Mouse (Mus musculus) erythroblast, embryonic 14.5 days (primary cell): ENCODE results near the gene Olfr418. TPM values are rescaled to one million over a fixed set of nuclear protein-coding genes. Genes with fewer than 3 reads are reported as not detected.

Experiments
- H3K27me3 ChIP-seq: 2 replicates; pipeline ENCODE4 v1.6.1; 2012; ENCODE audit warnings: inconsistent platforms; ENCODE audit not compliant: control insufficient read depth
- H3K36me3 ChIP-seq: 2 replicates; pipeline ENCODE4 v1.6.1; 2012; ENCODE audit warnings: mild to moderate bottlenecking, inconsistent platforms; ENCODE audit not compliant: control insufficient read depth
- H3K4me1 ChIP-seq: 2 replicates; pipeline ENCODE4 v1.6.1; 2012; ENCODE audit warnings: inconsistent platforms; ENCODE audit not compliant: control insufficient read depth
- H3K4me3 ChIP-seq: replicated peaks from 2 replicates; pipeline ENCODE3; 2012; ENCODE audit warnings: moderate library complexity, mild to moderate bottlenecking, inconsistent platforms
- H3K9me3 ChIP-seq: 2 replicates; pipeline ENCODE4 v1.6.1; 2012; ENCODE audit warnings: low read length, inconsistent platforms, mixed read lengths; ENCODE audit not compliant: control insufficient read depth
- GATA1 ChIP-seq: IDR thresholded peaks from 2 replicates; pipeline ENCODE4 v1.6.1; 2012; ENCODE audit warnings: low read length, inconsistent platforms, mixed read lengths
- TAL1 ChIP-seq: IDR thresholded peaks from 3 replicates; pipeline ENCODE4 v1.6.1; 2012; ENCODE audit warnings: low read length, inconsistent platforms, mixed read lengths
- polyA plus RNA-seq: library from polyadenylated mRNA; stranded (reverse); fragments of >175 nt; gene quantifications from 2 replicates; pipeline ENCODE4 v1.2.3, GENCODE M21; 2012

The Olfr418 gene
- polyA plus RNA-seq, 1 experiment = not detected

DNA sequence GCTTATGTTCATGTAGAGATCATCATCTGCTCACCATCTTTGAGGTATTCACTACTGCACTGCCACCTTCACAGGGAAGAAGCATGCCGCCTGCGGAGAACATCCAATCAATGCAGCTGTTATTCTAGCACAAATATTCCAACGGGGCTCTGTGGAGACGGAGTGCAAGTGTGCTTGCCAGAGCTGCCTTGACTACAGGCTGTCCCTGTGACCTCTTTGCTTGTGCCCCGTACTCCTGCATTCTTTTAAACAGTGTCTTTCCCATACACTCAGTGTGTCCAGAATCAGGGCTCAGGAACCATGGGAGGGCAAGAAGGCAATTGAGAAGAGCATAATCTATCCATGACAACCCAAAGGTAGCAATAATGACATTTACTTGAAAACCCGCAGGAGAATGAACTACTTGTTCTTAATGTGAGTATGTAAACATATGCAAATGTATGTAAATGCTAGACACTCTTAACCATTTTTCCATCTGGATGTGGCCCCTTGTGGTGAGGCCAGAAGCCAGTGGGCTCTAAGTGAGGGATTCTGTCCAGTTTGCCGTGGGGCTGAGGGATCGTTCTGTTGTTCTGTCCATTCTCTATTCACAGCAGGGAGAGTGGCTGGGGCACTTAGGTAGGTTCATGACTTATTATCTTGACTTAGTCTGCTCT lies 55.9 kb downstream of the Olfr418 start:
- TF ChIP-seq TAL1 = no peak
- Histone ChIP-seq H3K4me3 (no peak overlapping the region), H3K27me3 (no peaks in the 10 kb centered on the region), H3K36me3 (peaks cover 15% of the 10 kb centered on the region), H3K4me1 (peaks cover 57% of the 10 kb centered on the region), H3K9me3 (no peaks in the 10 kb centered on the region)

DNA sequence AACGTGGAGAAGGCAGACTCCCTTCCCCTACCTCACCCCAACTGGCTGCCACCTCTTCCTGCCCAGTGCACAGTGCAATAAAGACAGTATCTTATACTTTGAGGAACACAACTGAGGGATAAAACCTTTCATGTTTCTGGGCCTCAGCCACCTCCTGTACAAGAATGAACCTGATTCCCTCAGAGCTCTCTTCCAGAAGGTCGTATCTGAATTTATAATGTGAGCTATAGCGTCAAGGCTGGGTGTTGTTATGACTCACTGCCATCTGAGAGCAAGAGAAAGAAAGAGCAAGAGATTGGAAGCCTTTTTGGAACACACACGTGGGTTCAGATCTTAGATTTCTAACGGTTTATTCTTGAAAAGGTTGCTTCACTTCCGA lies 56.4 kb downstream of the Olfr418 start:
- H3K4me3 ChIP-seq = no peak overlapping the region
- TF ChIP-seq GATA1 (no peak), TAL1 (no peak)
- peaks cover 21% of the 10 kb centered on the region for H3K36me3 ChIP-seq
- H3K9me3 ChIP-seq = no peaks in the 10 kb centered on the region
- no peaks in the 10 kb centered on the region for H3K27me3 ChIP-seq
- H3K4me1 ChIP-seq = peaks cover 61% of the 10 kb centered on the region

Other genes starting within 250 kb of the Olfr418 start
- not detected in 2 replicates for gene Olfr1408, start 128.6 kb upstream of the Olfr418 start, polyA plus RNA-seq
- gene Olfr1406, start 75.4 kb upstream of the Olfr418 start, polyA plus RNA-seq = not detected in 2 replicates
- not detected in 2 replicates for gene Olfr218, start 68.2 kb upstream of the Olfr418 start, polyA plus RNA-seq
- gene Olfr1404, start 53.6 kb upstream of the Olfr418 start, polyA plus RNA-seq = not detected in 2 replicates
- not detected in 2 replicates for gene Fcer1a, start 38.8 kb upstream of the Olfr418 start, polyA plus RNA-seq
- gene Mptx2, start 11.8 kb downstream of the Olfr418 start, polyA plus RNA-seq = not detected in 2 replicates
- gene Ackr1, start 67.7 kb downstream of the Olfr418 start, polyA plus RNA-seq = 1.0 and 1.7 TPM in 2 replicates
- 0.06 TPM in 2 replicates for gene Aim2, start 84.9 kb downstream of the Olfr418 start, polyA plus RNA-seq
- 0.01 and 0.05 TPM in 2 replicates for gene Cadm3, start 101.7 kb downstream of the Olfr418 start, polyA plus RNA-seq
- gene Ifi206, start 225.0 kb downstream of the Olfr418 start, polyA plus RNA-seq = 0.12 TPM in 1 of 2 replicates, not detected in the other